Mouse (Mus musculus) monocyte, adult 2 months (primary cell): ENCODE measurements at regions not wholly inside any gene's neighbourhood (a gene's known extent, or its start where the extent isn't known, plus 50 kb on each side); places are given as distances from the start of the nearest gene placed in this dataset.

Experiments
- DNase-seq, 2 experiments: peaks; one replicate each; pipeline ENCODE4 v3.0.0; 2022; ENCODE audit warnings: low spot score in 2 of 2, low read depth in 1 of 2

DNA sequence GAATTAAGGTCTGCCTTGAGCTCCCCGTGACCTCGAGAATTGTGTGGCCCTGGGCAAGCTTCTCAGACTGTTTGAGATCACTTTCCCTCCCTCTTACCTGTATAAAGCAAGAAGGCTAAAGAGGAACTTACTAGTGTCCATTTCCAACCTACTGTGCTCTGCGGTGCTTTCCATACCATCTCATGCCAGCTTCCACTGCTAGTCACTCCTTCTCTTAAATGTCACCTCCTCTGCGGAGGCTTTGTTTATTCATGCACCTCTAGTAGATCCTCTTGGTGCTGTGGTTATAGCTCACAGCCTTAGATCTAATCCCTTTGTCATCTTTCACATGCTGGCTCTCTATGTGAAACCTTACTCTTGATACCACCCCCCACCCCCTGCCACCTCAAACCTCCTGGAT is 2310.3 kb upstream of the Lrrc6 start:
- DNase-seq, result no peak

DNA sequence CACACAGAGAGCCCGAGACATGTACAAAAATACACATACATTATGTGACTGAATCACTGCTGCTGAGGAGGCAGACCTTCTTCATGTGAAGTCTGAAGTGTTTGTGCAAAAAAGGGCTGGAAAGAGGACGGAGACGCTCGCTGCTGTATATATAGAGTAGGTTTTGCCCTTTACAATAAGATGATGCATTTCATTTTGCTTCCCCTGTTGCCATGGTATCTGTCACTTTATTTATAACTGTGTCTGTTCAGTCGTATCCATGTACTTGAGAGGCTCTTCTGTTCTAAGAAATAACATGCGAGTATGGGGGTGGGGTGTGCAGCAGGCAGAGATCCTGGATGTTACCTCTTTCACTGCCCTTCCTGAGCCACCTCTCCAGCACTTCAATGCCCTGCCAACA is 2309.9 kb upstream of the Lrrc6 start:
- DNase-seq, result no peak

DNA sequence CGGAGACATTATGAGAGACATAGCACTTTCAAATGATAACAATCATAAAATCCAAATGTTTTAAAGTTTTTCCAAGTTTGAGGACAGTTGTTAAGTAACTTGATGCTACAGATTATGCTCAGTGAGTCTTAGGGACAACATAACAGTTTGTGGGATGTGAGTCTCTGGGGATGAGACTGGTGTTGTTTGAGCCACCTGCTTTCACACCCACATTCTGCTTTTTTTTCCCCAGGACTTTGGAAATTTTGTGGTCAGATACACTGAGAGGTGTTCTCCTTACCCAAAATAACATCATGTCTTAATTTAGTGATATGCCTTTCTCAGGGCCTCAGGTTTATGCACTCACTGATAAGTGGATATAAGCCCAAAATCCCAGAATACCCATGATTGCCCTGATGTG is 2307.5 kb upstream of the Lrrc6 start:
- no peak for DNase-seq

DNA sequence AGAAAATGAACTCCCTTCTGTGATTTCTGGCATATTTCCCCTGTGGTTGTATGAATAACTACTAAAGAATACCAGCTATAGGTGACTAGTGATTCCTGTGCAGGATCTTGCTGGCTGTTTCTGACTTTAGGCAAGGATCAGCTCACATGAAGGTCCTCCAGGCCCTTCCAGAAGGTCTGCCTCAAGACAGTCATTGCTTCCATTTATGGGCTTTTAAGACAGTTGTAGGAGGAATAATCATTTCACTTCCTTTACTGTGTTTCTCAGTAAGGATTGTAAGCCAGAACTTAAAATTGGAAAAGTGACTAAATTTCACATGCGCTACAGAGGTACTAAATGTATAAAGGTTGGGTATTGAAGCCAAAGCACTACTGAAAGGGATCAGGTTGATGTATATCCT is 2303.5 kb upstream of the Lrrc6 start:
- no peak for DNase-seq

DNA sequence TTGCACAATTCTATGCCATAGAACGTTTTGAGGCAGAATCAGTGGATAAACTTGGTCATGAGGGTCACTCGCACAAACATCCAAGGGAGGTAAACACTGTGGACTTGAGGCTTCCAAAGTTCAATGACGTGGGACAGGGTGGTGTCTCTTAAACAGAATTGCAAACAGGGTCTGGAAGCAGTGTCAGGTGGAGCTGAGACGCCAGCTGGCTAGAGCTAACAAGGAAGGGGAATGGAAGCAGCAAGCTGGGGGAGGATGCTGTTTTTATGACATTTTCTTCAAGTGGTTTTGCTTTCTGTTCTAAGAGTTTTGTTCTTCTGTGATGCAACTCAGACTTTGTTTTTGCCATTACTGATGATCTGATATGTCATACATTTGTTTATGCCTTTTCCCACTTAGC is 2301.1 kb upstream of the Lrrc6 start:
- no peak for DNase-seq

DNA sequence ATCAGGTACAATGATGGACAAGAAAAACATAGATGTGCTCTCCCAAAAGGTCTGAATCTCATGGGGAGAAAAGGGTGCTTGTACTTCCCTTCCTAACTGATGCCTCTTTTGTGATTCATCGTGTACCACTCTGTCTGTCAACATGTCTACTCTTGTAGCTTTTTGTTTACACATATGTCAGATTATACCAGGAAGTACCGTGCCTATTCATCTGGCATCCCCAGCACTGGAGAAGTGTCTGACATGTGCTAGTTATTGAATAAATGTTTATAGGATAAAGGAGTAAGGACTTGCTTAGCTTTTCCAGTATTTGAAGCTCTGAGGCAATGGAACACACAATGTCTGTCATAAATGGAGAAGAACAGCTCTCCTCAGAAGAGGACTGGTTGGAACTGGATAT is 2296.7 kb upstream of the Lrrc6 start:
- DNase-seq, result no peak

DNA sequence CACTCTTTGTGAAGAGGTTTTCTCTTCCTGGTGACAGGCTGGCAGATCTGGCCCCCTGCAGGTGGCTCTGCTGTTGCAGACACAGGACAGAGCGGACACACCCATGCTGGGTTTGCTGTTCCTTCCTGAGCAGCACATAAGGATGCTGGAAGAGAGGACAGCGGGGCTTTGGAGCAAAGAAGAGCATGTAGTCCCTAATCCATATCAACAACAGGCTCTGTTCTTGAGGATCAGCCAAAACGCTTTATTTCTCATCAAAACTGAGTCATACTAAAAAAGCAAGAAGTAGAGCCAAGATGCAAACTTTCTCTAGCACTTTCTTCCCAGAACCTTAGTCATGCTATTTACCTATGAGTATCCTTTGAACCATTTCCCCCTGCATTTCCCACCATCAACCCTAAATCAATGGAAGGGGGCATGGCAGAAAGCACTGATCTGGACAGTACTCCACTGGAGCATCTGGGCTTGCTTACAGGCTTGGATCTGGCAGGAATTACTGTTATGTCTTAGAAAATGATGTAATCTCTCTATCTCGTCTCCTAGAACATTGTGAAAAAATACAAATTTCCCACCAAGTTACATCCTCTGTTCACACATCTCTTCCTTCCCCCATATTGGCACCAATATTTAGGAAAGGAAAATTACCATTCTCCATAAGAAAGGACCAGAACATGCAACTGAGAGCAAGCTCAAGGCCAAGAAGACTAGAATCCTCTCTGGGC is 2294.7 kb upstream of the Lrrc6 start:
- no peak for DNase-seq

DNA sequence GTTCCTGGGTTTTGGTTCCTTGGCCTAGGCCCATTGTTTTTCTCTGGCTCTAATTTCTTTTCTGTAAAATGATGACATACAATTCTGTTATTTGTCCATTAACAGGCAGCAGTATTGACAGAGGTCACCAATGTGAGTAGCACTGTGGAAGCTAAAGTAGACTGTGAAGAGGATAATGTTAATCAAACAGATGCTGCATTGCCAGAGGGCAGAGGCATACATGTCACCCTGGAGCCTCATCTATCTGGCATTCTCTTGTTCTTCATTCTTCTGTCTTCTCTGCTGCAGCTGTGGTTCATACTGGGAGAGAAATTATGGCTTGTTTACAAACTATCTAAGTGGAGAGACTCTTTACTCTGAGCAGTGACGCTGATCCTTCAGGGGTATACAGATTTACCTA is 2259.2 kb upstream of the Lrrc6 start:
- DNase-seq, result no peak

DNA sequence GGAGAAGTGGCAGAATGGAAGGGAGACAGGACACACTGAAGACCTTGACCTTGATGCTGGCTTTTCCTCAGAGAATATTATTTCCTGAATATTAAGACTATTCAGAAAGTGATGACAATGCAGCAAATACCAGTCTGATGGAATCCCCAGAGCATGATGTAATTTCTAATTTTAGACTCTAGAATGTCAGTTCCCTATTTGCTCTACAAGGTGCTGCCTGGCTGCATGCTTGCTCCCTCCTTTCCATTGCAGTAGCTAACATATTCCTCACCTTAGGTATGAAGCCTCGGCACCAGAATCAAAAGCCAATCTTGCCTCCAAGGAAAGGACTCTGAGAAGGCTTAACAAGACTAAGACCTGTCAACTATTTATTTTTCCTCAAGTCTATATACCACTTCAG is 2254.5 kb upstream of the Lrrc6 start:
- DNase-seq, result no peak

DNA sequence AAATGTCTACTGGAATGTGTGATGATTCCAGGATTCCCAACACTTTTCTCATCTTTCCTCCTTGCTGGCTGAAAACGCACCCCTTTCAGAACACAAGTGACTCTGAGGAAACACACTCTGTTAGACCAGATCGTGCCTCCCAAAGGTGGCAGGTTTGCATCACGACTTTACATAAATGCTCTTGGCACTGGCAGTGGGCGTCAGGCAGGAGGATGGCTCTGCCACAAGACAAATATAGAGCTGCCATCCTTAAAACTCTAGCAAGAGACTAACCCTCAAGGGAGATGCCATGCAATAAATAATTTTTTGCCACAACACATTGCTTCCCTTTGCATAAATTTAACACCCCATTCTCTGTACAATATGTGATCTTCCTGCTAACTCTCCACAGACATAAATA is 2254.1 kb upstream of the Lrrc6 start:
- DNase-seq, result no peak

DNA sequence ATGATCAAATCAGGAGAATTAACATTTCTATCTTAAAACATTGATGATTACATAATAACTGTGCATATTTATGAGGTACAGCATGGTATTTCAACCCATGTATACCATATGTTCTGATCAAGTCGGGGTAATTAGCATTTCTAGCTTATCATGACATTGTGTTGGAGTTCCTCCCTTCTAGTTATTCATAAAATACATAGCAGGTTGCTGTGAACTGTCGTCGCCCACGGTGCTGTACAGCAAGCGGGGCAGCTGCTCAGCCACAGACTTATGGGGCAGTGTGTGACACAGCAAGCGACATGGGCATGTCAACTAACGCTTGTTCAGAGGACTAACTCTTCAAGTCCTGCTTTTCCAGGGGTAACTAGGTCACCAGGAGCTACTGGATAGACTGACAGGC is 2238.6 kb upstream of the Lrrc6 start:
- no peak for DNase-seq

DNA sequence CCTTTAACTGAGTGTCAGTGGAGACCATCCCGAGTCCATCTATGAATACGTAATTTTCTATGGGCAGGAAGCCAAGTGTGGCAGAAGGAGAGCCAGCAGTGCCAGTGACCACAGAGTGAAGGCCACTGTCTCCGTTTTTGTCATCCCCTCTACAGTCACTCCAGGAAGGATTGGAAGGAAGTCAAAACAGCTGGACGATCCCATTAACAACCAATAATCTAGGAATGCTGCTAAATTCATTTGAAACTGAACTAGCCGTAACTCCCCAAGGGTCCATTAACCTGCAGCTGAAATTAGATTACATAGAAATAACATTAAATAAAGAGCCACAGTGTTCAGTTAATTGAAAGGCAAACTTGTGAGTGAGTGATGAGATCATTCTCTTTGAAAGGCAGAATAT is 2220.5 kb upstream of the Lrrc6 start:
- no peak for DNase-seq

DNA sequence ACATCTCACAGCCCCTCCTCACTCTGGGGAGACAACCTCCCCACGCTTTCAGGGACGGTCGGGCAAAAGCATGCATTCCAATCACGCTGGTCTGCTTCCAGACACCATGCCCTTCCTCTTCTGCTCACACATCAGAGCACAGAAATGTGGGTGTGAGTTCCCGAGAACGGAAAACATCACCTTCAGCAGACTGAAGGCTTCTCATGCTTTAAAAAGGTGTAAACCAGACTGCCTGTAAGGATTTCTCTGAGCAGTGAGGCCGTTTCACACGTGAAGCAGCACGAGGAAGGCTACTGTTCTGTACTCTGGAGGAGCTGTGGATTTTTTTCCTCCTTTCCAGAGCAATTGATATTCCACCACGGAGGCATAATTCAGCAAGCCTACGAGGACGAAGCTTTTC is 2218.8 kb upstream of the Lrrc6 start:
- DNase-seq, result no peak

DNA sequence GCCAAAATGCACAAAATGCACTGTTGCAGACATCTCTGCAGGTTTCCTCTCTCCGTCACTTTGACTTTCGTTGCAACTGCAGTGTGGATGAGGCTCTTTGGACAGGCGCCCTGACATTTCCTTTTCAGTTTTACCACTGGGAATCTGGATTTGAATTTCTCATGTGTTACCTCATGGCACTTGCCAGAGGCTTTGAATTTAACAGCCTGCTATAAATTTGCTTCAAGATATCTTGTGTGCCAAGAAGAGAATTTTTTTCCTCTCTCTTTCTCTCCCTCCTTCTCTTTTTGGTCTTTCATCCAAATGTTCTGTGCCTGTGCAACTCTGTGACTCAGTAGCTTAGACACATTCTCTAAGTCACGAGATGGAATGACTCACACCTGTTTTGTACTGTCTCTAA is 2213.6 kb upstream of the Lrrc6 start:
- DNase-seq, result no peak

DNA sequence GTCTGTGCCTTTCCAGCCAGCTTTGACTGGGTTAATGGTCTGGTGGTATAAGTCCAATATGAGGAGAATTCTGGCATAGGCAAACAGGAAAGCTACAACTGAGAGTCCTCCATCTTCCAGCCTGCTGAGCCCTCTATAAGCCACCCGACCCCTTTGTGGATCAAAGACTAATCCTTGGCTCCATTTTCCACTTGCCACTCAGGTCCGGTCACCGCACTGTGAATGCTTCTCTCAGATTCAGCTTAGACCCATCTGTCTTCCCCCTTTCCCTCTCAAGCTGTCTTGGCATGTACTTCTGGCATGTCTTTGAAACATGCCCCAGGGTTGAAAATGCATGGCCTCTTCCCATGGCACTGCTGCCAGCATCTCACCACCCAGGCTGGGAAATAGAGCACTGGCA is 2206.6 kb upstream of the Lrrc6 start:
- no peak for DNase-seq

DNA sequence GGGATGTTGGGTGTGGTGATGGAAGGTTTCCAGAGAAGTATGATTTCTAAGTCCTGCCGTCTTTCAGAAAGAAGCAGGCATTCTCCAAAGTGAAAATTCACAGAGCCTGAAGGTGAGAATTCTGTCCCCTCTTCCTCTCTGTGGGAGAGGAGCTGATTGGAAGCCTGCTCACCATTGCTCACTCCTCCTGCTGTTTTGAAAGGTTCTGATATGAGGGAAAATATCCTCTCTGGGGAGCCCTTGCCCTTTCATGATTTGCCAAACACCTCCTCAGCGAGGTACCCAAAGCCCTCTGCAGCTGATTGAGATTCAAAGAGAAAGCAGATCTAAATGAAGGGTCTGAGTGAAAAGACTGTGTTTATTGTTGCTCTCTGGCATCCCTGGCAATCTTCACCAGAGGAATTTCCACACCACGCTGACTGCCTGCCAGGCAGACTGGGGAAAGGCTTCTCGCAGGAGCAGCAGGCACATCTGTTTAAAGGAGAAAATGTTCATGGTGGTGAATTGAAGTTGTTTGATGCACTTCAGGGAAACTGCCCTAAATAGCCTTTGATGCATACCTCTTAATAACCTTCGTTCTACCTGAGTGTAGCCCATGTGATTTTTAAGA is 2194.4 kb upstream of the Lrrc6 start:
- DNase-seq, result no peak

DNA sequence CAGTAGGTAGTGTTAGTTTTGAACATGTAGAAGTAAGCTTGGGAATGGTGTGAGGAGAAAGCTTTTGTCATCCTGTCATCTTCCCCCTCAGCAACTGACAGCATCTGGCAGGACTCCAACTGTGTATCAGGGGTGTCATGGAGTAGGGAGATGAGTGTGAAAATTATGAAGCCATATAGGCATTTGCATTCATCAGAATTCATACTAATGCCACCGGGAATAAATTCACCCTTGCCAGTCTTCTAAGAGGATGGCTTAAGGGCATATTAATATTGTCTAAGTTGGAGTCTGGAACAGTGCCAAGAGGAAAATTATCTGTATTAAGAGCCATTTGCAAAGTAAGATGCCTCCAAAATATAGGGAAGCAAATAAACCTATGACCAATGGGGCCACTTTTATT is 2166.8 kb upstream of the Lrrc6 start:
- DNase-seq, result no peak

DNA sequence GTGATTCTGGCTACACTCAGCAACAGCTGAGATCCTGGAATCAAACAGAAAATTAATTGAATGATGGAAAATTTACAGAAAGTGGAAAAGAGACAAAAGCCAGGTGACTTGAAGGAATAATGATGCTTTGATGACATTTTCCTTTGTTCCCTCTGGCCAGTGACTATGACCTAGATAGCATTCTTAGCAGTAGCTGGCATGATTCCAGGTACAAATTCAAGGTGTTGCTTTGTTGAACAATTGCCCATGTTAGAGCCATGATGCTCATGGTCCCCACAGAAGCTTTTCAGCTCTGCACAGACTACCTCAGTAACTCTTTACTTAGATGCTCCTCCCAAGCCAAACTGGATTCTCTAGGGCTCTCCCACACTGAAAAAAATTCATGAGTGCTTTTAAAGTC is 2164.6 kb upstream of the Lrrc6 start:
- no peak for DNase-seq

DNA sequence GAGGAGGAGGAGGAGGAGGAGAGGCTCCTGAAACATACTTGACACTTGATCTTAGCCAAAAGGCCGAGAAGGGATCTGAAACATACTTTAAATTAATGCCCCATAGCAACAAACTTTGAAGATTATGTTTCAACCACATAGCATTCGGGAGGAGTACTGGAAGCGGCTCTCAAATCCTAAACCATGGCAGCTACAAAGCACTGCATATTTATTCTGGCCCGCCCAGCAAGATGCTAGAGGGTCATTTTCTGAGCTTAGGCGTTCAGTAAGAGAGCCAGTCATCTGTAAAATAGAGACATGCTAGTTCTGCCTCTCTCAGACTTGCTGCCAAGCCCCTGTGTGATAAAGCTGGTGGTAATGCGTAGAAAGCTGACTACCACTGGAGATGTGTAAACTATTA is 2156.0 kb upstream of the Lrrc6 start:
- no peak for DNase-seq

DNA sequence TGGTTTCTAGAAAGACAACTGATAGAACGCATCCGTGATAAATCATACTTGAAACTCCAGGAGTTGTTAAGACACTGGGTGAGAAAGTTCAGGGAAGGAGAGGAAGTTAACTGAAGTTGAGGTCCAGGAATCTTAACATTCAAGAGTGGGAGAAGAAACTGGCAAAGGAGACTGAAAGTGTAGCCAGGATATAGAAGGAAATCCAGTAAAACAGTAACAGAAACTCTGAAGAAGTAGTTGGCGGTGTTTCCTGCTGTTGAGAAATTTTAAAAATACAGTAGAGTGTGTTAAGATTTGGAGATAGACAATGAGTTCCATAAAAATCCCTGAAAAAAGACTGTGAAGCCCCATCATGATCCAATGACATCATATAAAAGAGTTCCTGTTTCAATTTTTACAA is 2154.3 kb upstream of the Lrrc6 start:
- DNase-seq, result no peak

DNA sequence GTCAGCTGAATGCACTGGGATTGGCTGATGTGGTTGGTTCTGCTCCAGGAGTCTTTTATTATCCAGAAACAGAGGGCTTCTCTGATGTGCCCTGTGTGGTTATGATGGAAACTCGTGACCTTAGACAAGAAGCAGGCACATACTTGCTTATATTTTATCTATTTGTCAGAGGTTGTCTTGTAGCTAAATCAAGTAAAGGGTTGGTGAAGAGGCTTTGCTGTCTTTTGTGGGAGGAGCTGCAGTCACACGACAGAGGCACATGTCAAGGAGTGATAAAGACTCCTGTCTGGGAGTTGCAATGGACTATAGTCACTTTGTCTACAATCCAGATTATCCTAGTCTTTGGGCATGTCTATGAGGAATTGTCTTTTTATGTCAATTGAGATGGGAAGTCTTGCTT is 2149.9 kb upstream of the Lrrc6 start:
- DNase-seq, result no peak

DNA sequence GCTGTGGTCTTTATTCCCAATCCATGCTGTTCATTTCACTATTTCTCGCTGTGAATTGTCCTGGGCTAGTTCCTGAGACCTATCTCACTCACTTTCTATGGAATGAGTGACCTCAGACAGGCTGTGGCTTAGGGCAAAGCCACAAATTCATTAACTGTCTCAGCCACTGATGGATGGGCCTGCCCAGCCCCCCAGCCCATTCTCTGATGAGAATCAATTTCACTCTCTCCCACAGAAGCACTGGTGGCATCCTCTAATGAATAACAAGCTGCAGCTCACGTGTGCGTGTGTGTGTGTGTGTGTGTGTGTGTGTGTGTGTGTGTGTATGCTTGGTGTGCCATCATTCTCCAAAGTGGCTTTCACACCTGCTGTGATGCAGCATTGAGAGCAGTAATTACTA is 2149.3 kb upstream of the Lrrc6 start:
- no peak for DNase-seq

DNA sequence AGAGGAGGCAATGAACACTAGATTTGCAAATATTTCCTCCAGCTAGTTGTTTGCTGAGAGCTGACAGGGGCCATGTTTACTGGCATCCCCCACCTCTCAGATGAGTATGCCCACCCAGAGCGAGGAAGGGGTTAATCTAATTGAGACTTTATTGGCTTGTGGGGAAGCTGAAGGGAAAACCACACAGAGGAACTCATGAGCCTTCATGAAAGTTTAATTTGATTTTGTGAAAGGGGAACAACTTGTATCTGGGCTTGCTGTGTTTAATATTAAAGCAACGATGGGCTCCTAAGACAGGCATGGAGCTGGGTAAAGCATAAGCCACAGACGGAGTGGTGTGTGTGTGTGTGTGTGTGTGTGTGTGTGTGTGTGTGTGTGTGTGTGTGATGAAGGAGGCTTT is 2146.2 kb upstream of the Lrrc6 start:
- no peak for DNase-seq
